Mouse (Mus musculus) thymus, adult 2 months (tissue): ENCODE results near the gene Mecom. TPM values are rescaled to one million over a fixed set of nuclear protein-coding genes. Genes with fewer than 3 reads are reported as not detected.

Source experiments
- DNase-seq: peaks from one replicate; pipeline ENCODE4 v3.0.0; 2021
- H3K27ac ChIP-seq: fragments of 200-500 bp; 2 replicates; pipeline ENCODE4 v1.5.1; 2012; ENCODE audit warnings: low read length, control low read depth; ENCODE audit not compliant: control insufficient read depth, insufficient read depth
- H3K27me3 ChIP-seq: fragments of 200-500 bp; 2 replicates; pipeline ENCODE4 v1.6.1; 2012; ENCODE audit warnings: mild to moderate bottlenecking, low read length, moderate library complexity, mixed read lengths; ENCODE audit not compliant: control insufficient read depth, insufficient read depth
- H3K36me3 ChIP-seq: fragments of 200-500 bp; 2 replicates; pipeline ENCODE4 v1.6.1; 2012; ENCODE audit warnings: mild to moderate bottlenecking, low read length, moderate library complexity; ENCODE audit not compliant: control insufficient read depth, insufficient read depth
- H3K4me1 ChIP-seq: fragments of 200-500 bp; replicated peaks from 2 replicates; pipeline ENCODE4 v1.6.1; 2012; ENCODE audit warnings: low read length; ENCODE audit not compliant: control insufficient read depth, insufficient read depth
- H3K4me3 ChIP-seq: fragments of 200-500 bp; 2 replicates; pipeline ENCODE4 v1.5.1; 2012; ENCODE audit warnings: mild to moderate bottlenecking, low read length, control low read depth, moderate library complexity; ENCODE audit not compliant: control insufficient read depth, insufficient read depth
- CTCF ChIP-seq: fragments of 200-500 bp; IDR thresholded peaks from 2 replicates; pipeline ENCODE4 v1.5.1; 2012; ENCODE audit warnings: mild to moderate bottlenecking, control low read depth, low read length, moderate library complexity, borderline replicate concordance; ENCODE audit not compliant: control insufficient read depth, poor library complexity, insufficient read depth; ENCODE audit errors: extremely low read depth
- POLR2A ChIP-seq: fragments of 200-500 bp; IDR thresholded peaks from 2 replicates; pipeline ENCODE4 v1.6.1; 2012; ENCODE audit warnings: mild to moderate bottlenecking, low read length, control low read depth, moderate library complexity; ENCODE audit not compliant: control insufficient read depth, poor library complexity, insufficient read depth; ENCODE audit errors: extremely low read depth
- WGBS: fragments of 180-500 bp; shearing (Covaris S2); methylation state at CpG from one replicate; pipeline ENCODE4 v1.1.7; 2018; 5-methylcytosine and 5-hydroxymethylcytosine counted together
- polyA plus RNA-seq: library from polyadenylated mRNA; depleted of rRNA; stranded (reverse); fragments of >200 nt; gene quantifications from 2 replicates; pipeline ENCODE4 v1.2.3, GENCODE M21; 2012

Mecom gene
- polyA plus RNA-seq, 1 experiment, result 0.92 TPM

DNA sequence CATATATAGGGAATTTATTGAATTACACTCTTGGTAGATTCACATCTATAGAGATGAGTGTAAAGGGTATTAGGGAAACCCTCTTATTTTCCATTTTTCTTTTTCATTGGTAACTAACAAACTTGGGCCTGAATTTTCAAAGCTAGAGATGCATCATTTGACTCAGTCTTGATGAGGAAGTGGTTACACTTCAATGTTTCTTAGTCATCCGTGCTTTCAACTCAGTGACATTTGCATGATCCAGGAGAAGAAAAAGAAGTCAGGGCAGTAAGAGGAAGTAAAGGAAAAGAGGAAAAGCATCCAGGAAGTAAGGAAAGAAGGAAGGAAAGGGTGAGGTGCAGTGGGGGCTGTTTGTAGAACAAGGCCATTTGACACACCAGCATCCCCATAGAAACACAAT, 556.3 kb downstream of the Mecom start:
- Histone ChIP-seq H3K4me1 (no peaks in the 10 kb centered on the region), H3K4me3 (no peak overlapping the region), H3K27me3 (no peaks in the 10 kb centered on the region), H3K36me3 (no peaks in the 10 kb centered on the region), H3K27ac (no peak overlapping the region)
- DNase-seq, result no peak
- 10% methylated on average over 1 of the region's 1 CpGs for WGBS
- TF ChIP-seq POLR2A (no peak), CTCF (no peak)

- H3K4me1 ChIP-seq, result no peaks in the 10 kb centered on the region
- H3K27me3 ChIP-seq, result no peaks in the 10 kb centered on the region
- no peaks in the 10 kb centered on the region for H3K36me3 ChIP-seq
- 93% methylated on average over 3 of the region's 3 CpGs for WGBS
- no peak overlapping the region for H3K4me3 ChIP-seq
- DNase-seq, result no peak
- TF ChIP-seq CTCF (no peak), POLR2A (no peak)
- no peak overlapping the region for H3K27ac ChIP-seq
Measured at GRCm38 (mm10) chr3:29984431-29984830, 563.4 kb downstream of the Mecom start.

DNA sequence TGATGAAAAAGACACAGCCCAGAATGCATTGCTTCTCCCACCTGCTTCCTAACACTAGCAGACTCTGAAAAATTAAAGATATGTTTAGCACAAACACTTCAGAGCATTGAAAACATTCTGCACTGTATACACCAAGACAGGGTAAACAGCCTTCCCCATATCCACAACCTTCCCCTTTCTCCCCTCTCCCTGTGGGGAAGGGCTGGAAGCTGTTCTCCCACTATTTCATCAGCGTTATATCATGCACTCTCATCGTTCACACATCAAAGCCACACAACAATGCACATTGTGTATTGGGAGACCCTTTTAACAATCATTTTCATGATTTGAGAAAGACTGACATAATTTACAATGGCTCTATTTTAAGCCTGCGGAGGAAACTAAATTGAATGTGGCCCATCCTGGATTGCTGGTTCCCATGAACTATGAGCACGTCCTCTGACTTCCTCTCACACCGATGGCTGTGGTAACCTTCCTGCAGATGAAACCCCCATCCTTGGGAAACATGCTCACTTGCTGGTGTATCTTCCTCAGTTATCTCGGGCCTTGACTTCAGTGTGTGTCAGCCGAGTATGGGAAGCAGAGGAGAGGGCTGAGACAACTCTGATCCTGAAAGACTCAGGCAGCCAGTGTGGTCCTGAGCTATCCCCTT, 566.4 kb downstream of the Mecom start:
- H3K27ac ChIP-seq, result no peak overlapping the region
- no peak for TF ChIP-seq CTCF
- no peak for TF ChIP-seq POLR2A
- no peaks in the 10 kb centered on the region for H3K27me3 ChIP-seq
- WGBS, result 60% methylated on average over 7 of the region's 7 CpGs
- H3K4me1 ChIP-seq, result no peaks in the 10 kb centered on the region
- H3K36me3 ChIP-seq, result no peaks in the 10 kb centered on the region
- no peak overlapping the region for H3K4me3 ChIP-seq
- no peak for DNase-seq

GRCm38 (mm10) chr3:29980531-29980930, 567.3 kb downstream of the Mecom start:
- Histone ChIP-seq H3K27me3 (no peaks in the 10 kb centered on the region), H3K36me3 (no peaks in the 10 kb centered on the region), H3K27ac (no peak overlapping the region), H3K4me1 (no peaks in the 10 kb centered on the region), H3K4me3 (no peak overlapping the region)
- 96% methylated on average over 9 of the region's 9 CpGs for WGBS
- TF ChIP-seq CTCF (no peak), POLR2A (no peak)
- DNase-seq, result no peak

GRCm38 (mm10) chr3:29976580-29976979, 571.2 kb downstream of the Mecom start:
- Histone ChIP-seq H3K27ac (no peak overlapping the region), H3K4me1 (no peaks in the 10 kb centered on the region), H3K4me3 (no peak overlapping the region), H3K27me3 (no peaks in the 10 kb centered on the region), H3K36me3 (no peaks in the 10 kb centered on the region)
- DNase-seq, result no peak
- 84% methylated on average over 4 of the region's 4 CpGs for WGBS
- no peak for TF ChIP-seq POLR2A
- TF ChIP-seq CTCF, result no peak

- H3K27me3 ChIP-seq, result no peaks in the 10 kb centered on the region
- H3K27ac ChIP-seq, result no peak overlapping the region
- TF ChIP-seq POLR2A, result no peak
- no peak for TF ChIP-seq CTCF
- H3K4me3 ChIP-seq, result no peak overlapping the region
- H3K36me3 ChIP-seq, result no peaks in the 10 kb centered on the region
- H3K4me1 ChIP-seq, result no peaks in the 10 kb centered on the region
- 88% methylated on average over 11 of the region's 11 CpGs for WGBS
- DNase-seq, result no peak
Measured at GRCm38 (mm10) chr3:29968433-29968949, 579.3 kb downstream of the Mecom start.
